Mouse (Mus musculus) stomach, embryonic 14.5 days (tissue): ENCODE measurements around the gene Armc9. TPM values are rescaled to one million over a fixed set of nuclear protein-coding genes. Genes with fewer than 3 reads are reported as not detected.

Experiments used
- ATAC-seq: fragments of 200-750 bp; cut with Nextera tagmentation; 2 replicates; pipeline ENCODE4 v1.8.0; 2017; ENCODE audit warnings: low read depth, moderate TSS enrichment; ENCODE audit not compliant: insufficient number of reproducible peaks, insufficient read depth, low FRiP score
- H3K27ac ChIP-seq: fragments of 300-500 bp; sonication (generic); 2 replicates; pipeline ENCODE4 v1.5.1; 2014; ENCODE audit warnings: mild to moderate bottlenecking, low read length, moderate library complexity, mixed read lengths
- H3K27me3 ChIP-seq: fragments of 300-500 bp; sonication (generic); 2 replicates; pipeline ENCODE4 v1.6.1; 2014; ENCODE audit warnings: low read length, control low read depth, mixed read lengths; ENCODE audit not compliant: control insufficient read depth, insufficient read depth
- H3K36me3 ChIP-seq: fragments of 300-500 bp; sonication (generic); 2 replicates; pipeline ENCODE4 v1.6.1; 2014; ENCODE audit warnings: mild to moderate bottlenecking, control low read depth, low read length, moderate library complexity, mixed read lengths; ENCODE audit not compliant: control insufficient read depth, insufficient read depth
- H3K4me1 ChIP-seq: fragments of 300-500 bp; sonication (generic); 2 replicates; pipeline ENCODE4 v1.6.1; 2014; ENCODE audit warnings: low read length, control low read depth, mixed read lengths; ENCODE audit not compliant: control insufficient read depth, insufficient read depth
- H3K4me2 ChIP-seq: fragments of 300-500 bp; sonication (generic); replicated peaks from 2 replicates; pipeline ENCODE4 v1.6.1; 2014; ENCODE audit warnings: low read depth, low read length, control low read depth
- H3K4me3 ChIP-seq: fragments of 300-500 bp; sonication (generic); 2 replicates; pipeline ENCODE4 v1.5.1; 2014; ENCODE audit warnings: low read depth, low read length, control low read depth
- H3K9ac ChIP-seq: fragments of 300-500 bp; sonication (generic); replicated peaks from 2 replicates; pipeline ENCODE4 v1.6.1; 2014; ENCODE audit warnings: low read depth, mild to moderate bottlenecking, control low read depth, low read length, moderate library complexity, mixed read lengths
- H3K9me3 ChIP-seq: fragments of 300-500 bp; sonication (generic); 2 replicates; pipeline ENCODE4 v1.6.1; 2016; ENCODE audit warnings: low read depth, low read length, control low read depth; ENCODE audit not compliant: control insufficient read depth
- WGBS: fragments of 180-500 bp; shearing (Covaris S2); extraction: QIAGEN DNeasy Blood & Tissue Kit; methylation state at CpG from one replicate; pipeline ENCODE4 v1.1.7; 2014; 5-methylcytosine and 5-hydroxymethylcytosine counted together
- polyA plus RNA-seq: library from polyadenylated mRNA; unstranded; fragments of >200 nt; fragmentation: Nextera tagmentation; extraction: Ambion mirVana; gene quantifications from 2 replicates; pipeline ENCODE4 v1.2.1, GENCODE M21; 2014

Armc9 gene
- polyA plus RNA-seq, 1 experiment from 2014 or later = 30.1 TPM

DNA sequence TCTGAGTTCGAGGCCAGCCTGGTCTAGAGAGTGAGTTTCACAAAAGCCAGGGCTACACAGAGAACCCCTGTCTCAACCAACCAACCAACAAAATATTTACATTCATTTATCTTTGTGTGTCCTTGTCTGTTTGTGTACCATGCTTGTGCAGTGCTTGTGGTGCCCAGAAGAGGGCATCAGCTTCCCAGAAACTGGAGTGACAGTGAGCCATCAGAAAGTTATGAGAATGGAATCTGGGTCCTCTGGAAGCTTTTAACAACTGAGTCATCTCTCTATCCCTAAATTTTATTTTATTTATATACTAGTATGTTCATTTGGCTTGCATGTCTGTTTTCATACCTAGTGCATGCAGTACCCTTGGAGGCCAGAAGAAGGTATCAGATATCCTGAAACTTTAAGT lies 2.0 kb upstream of the Armc9 start:
- Histone ChIP-seq H3K9ac (no peak overlapping the region), H3K4me2 (no peak overlapping the region), H3K9me3 (no peaks in the 10 kb centered on the region), H3K27ac (no peak overlapping the region), H3K4me1 (no peaks in the 10 kb centered on the region; the same call in 1 of the 2 replicates), H3K27me3 (no peaks in the 10 kb centered on the region), H3K36me3 (no peaks in the 10 kb centered on the region), H3K4me3 (no peak overlapping the region)
- ATAC-seq = no peak
- WGBS = 93% methylated on average over 1 of the region's 1 CpGs

- no peak for ATAC-seq
- Histone ChIP-seq H3K36me3 (no peaks in the 10 kb centered on the region; the same call in 1 of the 2 replicates), H3K4me2 (peak overlapping the region; percentile 68), H3K4me3 (peak overlapping the region; percentile 76), H3K9me3 (no peaks in the 10 kb centered on the region), H3K4me1 (no peaks in the 10 kb centered on the region; the same call in 1 of the 2 replicates), H3K27me3 (no peaks in the 10 kb centered on the region), H3K27ac (no peak overlapping the region; the same call in 1 of the 2 replicates), H3K9ac (peak overlapping the region; percentile 57; the same call in 1 of the 2 replicates)
- 0% methylated on average over 18 of the region's 18 CpGs for WGBS
These were observed 214 bp downstream of the Armc9 start for GRCm38 (mm10) chr1:86154824-86155164.

GRCm38 (mm10) chr1:86156075-86156474 lies 1.5 kb downstream of the Armc9 start:
- H3K4me1 ChIP-seq = no peaks in the 10 kb centered on the region; the same call in 1 of the 2 replicates
- no peak overlapping the region for H3K27ac ChIP-seq
- H3K4me2 ChIP-seq = no peak overlapping the region
- H3K4me3 ChIP-seq = no peak overlapping the region
- no peak for ATAC-seq
- no peak overlapping the region for H3K9ac ChIP-seq
- 85% methylated on average over 3 of the region's 3 CpGs for WGBS
- H3K9me3 ChIP-seq = no peaks in the 10 kb centered on the region
- H3K27me3 ChIP-seq = no peaks in the 10 kb centered on the region
- peaks cover 4% of the 10 kb centered on the region; the same call in 1 of the 2 replicates for H3K36me3 ChIP-seq

DNA sequence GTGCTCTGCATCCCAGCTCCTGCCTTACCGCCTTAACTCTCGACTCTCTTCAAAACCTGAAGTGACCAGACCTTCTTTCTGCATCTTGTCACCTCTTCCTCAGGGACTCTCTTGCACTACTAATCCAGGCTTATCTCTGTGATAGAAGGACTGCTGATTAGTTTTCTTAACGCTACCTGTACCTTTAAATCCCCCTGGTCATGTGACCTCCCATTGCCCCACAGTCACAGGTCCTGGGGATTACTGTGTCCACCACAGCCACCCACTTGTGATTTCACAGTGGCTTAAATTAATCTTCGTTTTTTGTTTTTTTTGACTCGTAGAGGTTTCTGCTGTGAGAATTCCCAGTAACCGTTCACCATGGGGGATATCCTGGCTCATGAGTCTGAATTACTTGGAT lies 2.0 kb downstream of the Armc9 start:
- Histone ChIP-seq H3K27me3 (no peaks in the 10 kb centered on the region), H3K4me3 (no peak overlapping the region), H3K36me3 (peaks cover 6% of the 10 kb centered on the region), H3K27ac (no peak overlapping the region), H3K4me1 (no peaks in the 10 kb centered on the region; the same call in 1 of the 2 replicates), H3K9ac (no peak overlapping the region), H3K9me3 (no peaks in the 10 kb centered on the region), H3K4me2 (no peak overlapping the region)
- whole genome bisulfite sequencing = 87% methylated on average over 6 of the region's 6 CpGs
- ATAC-seq = no peak

- Histone ChIP-seq H3K36me3 (peaks cover 14% of the 10 kb centered on the region), H3K27ac (no peak overlapping the region), H3K9ac (no peak overlapping the region), H3K27me3 (no peaks in the 10 kb centered on the region), H3K4me2 (no peak overlapping the region), H3K9me3 (no peaks in the 10 kb centered on the region), H3K4me3 (no peak overlapping the region), H3K4me1 (no peaks in the 10 kb centered on the region; the same call in 1 of the 2 replicates)
- ATAC-seq = no peak
- 90% methylated on average over 6 of the region's 6 CpGs for WGBS
These were observed 5.5 kb downstream of the Armc9 start for GRCm38 (mm10) chr1:86160059-86160458.

DNA sequence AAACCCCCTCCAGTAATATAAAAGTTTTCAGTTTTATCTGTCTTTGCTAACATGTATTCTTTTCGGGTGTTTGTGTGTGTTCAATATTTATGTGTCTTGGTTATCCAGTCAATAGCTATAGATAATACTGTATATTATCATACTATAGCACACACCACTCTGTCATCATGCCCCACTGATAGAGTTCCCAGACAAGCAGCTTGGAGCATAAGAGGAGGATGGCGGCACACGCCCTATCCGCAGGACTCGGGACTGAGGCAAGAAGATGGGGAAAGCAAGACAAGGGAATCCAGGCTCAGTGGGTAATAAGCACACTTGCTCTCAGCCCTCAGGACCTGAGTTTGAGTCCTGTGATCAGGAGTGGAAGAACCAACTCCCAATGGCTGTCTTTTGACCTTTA lies 5.9 kb downstream of the Armc9 start:
- Histone ChIP-seq H3K9me3 (no peaks in the 10 kb centered on the region), H3K9ac (no peak overlapping the region), H3K4me2 (no peak overlapping the region), H3K36me3 (peaks cover 16% of the 10 kb centered on the region), H3K4me1 (no peaks in the 10 kb centered on the region; the same call in 1 of the 2 replicates), H3K4me3 (no peak overlapping the region), H3K27me3 (no peaks in the 10 kb centered on the region), H3K27ac (no peak overlapping the region)
- WGBS = 87% methylated on average over 5 of the region's 5 CpGs
- peak; percentile 72; the same call in 1 of the 2 replicates for ATAC-seq

DNA sequence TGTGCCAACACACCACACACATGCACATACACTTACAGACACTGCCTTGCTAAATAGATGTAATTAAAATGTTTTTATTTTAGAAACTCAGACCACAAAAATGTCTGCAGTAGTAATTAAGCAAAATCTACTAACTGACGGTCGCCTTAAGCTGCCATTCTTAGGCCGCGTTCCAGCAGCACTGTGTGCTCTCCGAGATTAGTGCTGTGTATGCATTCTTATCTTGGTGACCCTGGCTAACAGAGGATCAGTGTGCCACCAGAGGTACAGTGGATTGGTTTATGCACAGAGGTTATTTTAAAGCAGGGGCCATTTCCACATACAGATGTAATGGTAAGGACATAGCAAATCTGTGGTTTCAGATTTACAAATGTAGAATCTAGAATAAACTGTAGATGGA lies 6.5 kb downstream of the Armc9 start:
- no peak overlapping the region for H3K4me3 ChIP-seq
- H3K36me3 ChIP-seq = peaks cover 16% of the 10 kb centered on the region
- no peak overlapping the region for H3K9ac ChIP-seq
- H3K4me2 ChIP-seq = no peak overlapping the region
- H3K27ac ChIP-seq = no peak overlapping the region
- ATAC-seq = no peak
- WGBS = 89% methylated on average over 5 of the region's 5 CpGs
- H3K4me1 ChIP-seq = no peaks in the 10 kb centered on the region
- H3K27me3 ChIP-seq = no peaks in the 10 kb centered on the region
- H3K9me3 ChIP-seq = no peaks in the 10 kb centered on the region

DNA sequence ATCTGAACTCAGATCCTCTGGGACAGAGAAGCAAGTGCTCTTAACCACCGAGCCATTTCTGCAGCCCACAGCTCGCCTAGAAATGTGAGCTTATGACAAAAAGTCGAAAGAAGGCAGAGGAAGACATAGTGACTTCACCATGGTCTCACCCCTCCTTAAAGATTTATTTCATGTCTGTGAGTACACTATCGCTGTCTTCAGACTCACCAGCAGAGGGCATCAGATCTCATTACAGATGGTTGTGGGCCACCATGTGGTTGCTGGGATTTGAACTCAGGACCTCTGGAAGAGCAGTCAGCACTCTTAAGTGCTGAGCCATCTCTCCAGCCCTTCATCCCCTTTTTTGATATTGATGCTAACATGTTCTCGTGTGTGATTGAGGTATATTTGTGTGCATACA lies 20.0 kb downstream of the Armc9 start:
- no peak overlapping the region for H3K27ac ChIP-seq
- no peak overlapping the region for H3K4me2 ChIP-seq
- no peaks in the 10 kb centered on the region for H3K9me3 ChIP-seq
- no peak overlapping the region for H3K9ac ChIP-seq
- no peaks in the 10 kb centered on the region for H3K4me1 ChIP-seq
- no peaks in the 10 kb centered on the region for H3K27me3 ChIP-seq
- peaks cover 7% of the 10 kb centered on the region; the same call in 1 of the 2 replicates for H3K36me3 ChIP-seq
- 83% methylated on average over 5 of the region's 5 CpGs for WGBS
- no peak overlapping the region for H3K4me3 ChIP-seq
- ATAC-seq = no peak

DNA sequence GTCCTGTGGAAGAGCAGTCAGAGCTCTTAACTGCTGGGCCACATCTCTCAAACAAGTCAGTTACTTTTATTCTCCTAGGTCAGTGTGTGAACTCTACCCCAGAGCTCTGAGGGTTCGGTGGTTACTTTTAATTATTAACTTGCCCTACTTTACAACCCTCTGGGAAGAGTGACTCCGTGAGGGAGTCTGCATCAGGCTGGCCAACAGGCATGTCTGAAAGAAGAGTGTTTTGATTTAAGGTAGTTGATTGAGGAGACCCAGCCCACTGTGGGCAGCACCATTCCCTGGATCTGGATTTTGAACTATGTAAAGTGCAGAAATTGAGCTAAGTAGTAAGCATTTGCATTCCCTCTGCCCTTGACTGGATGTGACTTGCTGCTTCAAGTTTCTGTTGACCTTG lies 21.5 kb downstream of the Armc9 start:
- no peak overlapping the region for H3K4me2 ChIP-seq
- H3K4me3 ChIP-seq = no peak overlapping the region
- H3K36me3 ChIP-seq = 0 out of 2 replicates have a peak, but pooled peaks cover 4% of the 10 kb centered on the region
- H3K27me3 ChIP-seq = no peaks in the 10 kb centered on the region
- WGBS = 72% methylated on average over 2 of the region's 2 CpGs
- ATAC-seq = no peak
- H3K27ac ChIP-seq = no peak overlapping the region
- no peaks in the 10 kb centered on the region for H3K4me1 ChIP-seq
- H3K9ac ChIP-seq = no peak overlapping the region
- H3K9me3 ChIP-seq = no peaks in the 10 kb centered on the region
